Mouse (Mus musculus): ENCODE measurements around the gene Gm45716. TPM values are rescaled to one million over a fixed set of nuclear protein-coding genes. Genes with fewer than 3 reads are reported as not detected.

Gene Gm45716
- polyA plus RNA-seq (2016; fragmentation: Nextera tagmentation; extraction: Ambion mirVana): 18.4 and 20.0 TPM in 2 replicates

GRCm38 (mm10) chr11:90187441-90187840, at the start of gene Gm45716:
Gm45716 (plus strand) TSS chr11:90187683.
- no peak within 1 kb of the TSS for H3K4me3 ChIP-seq (replicated peaks)
- H3K36me3 ChIP-seq (replicated peaks): no peaks in the 10 kb centered on the region
- H3K4me1 ChIP-seq: no peaks in the 10 kb centered on the region
- H3K9ac ChIP-seq: no peak within 1 kb of the TSS
- ATAC-seq (ENCODE audit: low FRiP score): no peak
- 91% methylated on average over 7 of the region's 7 CpGs for WGBS
- H3K27me3 ChIP-seq: no peaks in the 10 kb centered on the region
- H3K4me2 ChIP-seq: no peak within 1 kb of the TSS
- H3K27ac ChIP-seq: no peak within 1 kb of the TSS
- H3K9me3 ChIP-seq: no peaks in the 10 kb centered on the region

- Histone ChIP-seq H3K27ac (no peak overlapping the region), H3K4me3 (replicated peaks) (no peak overlapping the region), H3K4me1 (no peaks in the 10 kb centered on the region), H3K4me2 (no peak overlapping the region), H3K36me3 (replicated peaks) (no peaks in the 10 kb centered on the region), H3K9me3 (no peaks in the 10 kb centered on the region), H3K27me3 (no peaks in the 10 kb centered on the region), H3K9ac (no peak overlapping the region)
- no peak for ATAC-seq (ENCODE audit: low FRiP score)
- 60% methylated on average over 4 of the region's 4 CpGs for WGBS
Observed at GRCm38 (mm10) chr11:90142393-90142792, 45.1 kb upstream of the Gm45716 start.

GRCm38 (mm10) chr11:90142936-90143335, 44.5 kb upstream of the Gm45716 start:
- Histone ChIP-seq H3K4me2 (no peak overlapping the region), H3K9ac (no peak overlapping the region), H3K4me3 (replicated peaks) (no peak overlapping the region), H3K27me3 (no peaks in the 10 kb centered on the region), H3K9me3 (no peaks in the 10 kb centered on the region), H3K4me1 (no peaks in the 10 kb centered on the region), H3K36me3 (replicated peaks) (no peaks in the 10 kb centered on the region), H3K27ac (no peak overlapping the region)
- ATAC-seq (ENCODE audit: low FRiP score): no peak
- 82% methylated on average over 4 of the region's 4 CpGs for WGBS

GRCm38 (mm10) chr11:90146086-90146860, 41.2 kb upstream of the Gm45716 start:
- Histone ChIP-seq H3K4me1 (no peaks in the 10 kb centered on the region), H3K27me3 (no peaks in the 10 kb centered on the region), H3K9me3 (no peaks in the 10 kb centered on the region), H3K4me2 (no peak overlapping the region), H3K4me3 (replicated peaks) (no peak overlapping the region), H3K27ac (no peak overlapping the region), H3K36me3 (replicated peaks) (no peaks in the 10 kb centered on the region), H3K9ac (no peak overlapping the region)
- ATAC-seq (ENCODE audit: low FRiP score): no peak
- WGBS: 93% methylated on average over 17 of the region's 17 CpGs

- no peaks in the 10 kb centered on the region for H3K9me3 ChIP-seq
- H3K27ac ChIP-seq: peak overlapping the region; percentile 5
- ATAC-seq (ENCODE audit: low FRiP score): no peak
- no peak overlapping the region for H3K9ac ChIP-seq
- peaks cover 12% of the 10 kb centered on the region for H3K4me1 ChIP-seq
- no peak overlapping the region for H3K4me3 ChIP-seq (replicated peaks)
- no peak overlapping the region for H3K4me2 ChIP-seq
- 41% methylated on average over 5 of the region's 5 CpGs for WGBS
- no peaks in the 10 kb centered on the region for H3K36me3 ChIP-seq (replicated peaks)
- H3K27me3 ChIP-seq: no peaks in the 10 kb centered on the region
Observed at GRCm38 (mm10) chr11:90155066-90155465, 32.4 kb upstream of the Gm45716 start.

GRCm38 (mm10) chr11:90155466-90155865, 32.0 kb upstream of the Gm45716 start:
- H3K9ac ChIP-seq: no peak overlapping the region
- H3K27me3 ChIP-seq: no peaks in the 10 kb centered on the region
- peaks cover 12% of the 10 kb centered on the region for H3K4me1 ChIP-seq
- WGBS: 0% methylated on average over 2 of the region's 2 CpGs
- peak overlapping the region; percentile 5 for H3K27ac ChIP-seq
- no peak overlapping the region for H3K4me2 ChIP-seq
- H3K4me3 ChIP-seq (replicated peaks): no peak overlapping the region
- H3K9me3 ChIP-seq: no peaks in the 10 kb centered on the region
- no peaks in the 10 kb centered on the region for H3K36me3 ChIP-seq (replicated peaks)
- no peak for ATAC-seq (ENCODE audit: low FRiP score)

- no peaks in the 10 kb centered on the region for H3K4me1 ChIP-seq
- no peak overlapping the region for H3K4me2 ChIP-seq
- H3K36me3 ChIP-seq (replicated peaks): no peaks in the 10 kb centered on the region
- H3K27ac ChIP-seq: no peak overlapping the region
- H3K4me3 ChIP-seq (replicated peaks): no peak overlapping the region
- 0 out of 2 replicates have a peak, but pooled peaks cover 5% of the 10 kb centered on the region for H3K27me3 ChIP-seq
- 30% methylated on average over 6 of the region's 6 CpGs for WGBS
- H3K9ac ChIP-seq: no peak overlapping the region
- no peaks in the 10 kb centered on the region for H3K9me3 ChIP-seq
- no peak for ATAC-seq (ENCODE audit: low FRiP score)
Observed at GRCm38 (mm10) chr11:90167771-90168170, 19.7 kb upstream of the Gm45716 start.

GRCm38 (mm10) chr11:90168338-90169065, 19.0 kb upstream of the Gm45716 start:
- Histone ChIP-seq H3K36me3 (replicated peaks) (no peaks in the 10 kb centered on the region), H3K4me2 (no peak overlapping the region), H3K27ac (no peak overlapping the region), H3K4me1 (no peaks in the 10 kb centered on the region), H3K9ac (no peak overlapping the region), H3K27me3 (0 out of 2 replicates have a peak, but pooled peaks cover 5% of the 10 kb centered on the region), H3K4me3 (replicated peaks) (no peak overlapping the region), H3K9me3 (no peaks in the 10 kb centered on the region)
- no peak for ATAC-seq (ENCODE audit: low FRiP score)
- 89% methylated on average over 10 of the region's 10 CpGs for WGBS

GRCm38 (mm10) chr11:90169200-90170013, 18.1 kb upstream of the Gm45716 start:
- peak; percentile 51; the same call in 1 of the 2 replicates for ATAC-seq (ENCODE audit: low FRiP score)
- Histone ChIP-seq H3K4me3 (replicated peaks) (peak overlapping the region; percentile 19; the same call in 1 of the 2 replicates), H3K36me3 (replicated peaks) (no peaks in the 10 kb centered on the region), H3K27me3 (0 out of 2 replicates have a peak, but pooled peaks cover 5% of the 10 kb centered on the region), H3K27ac (no peak overlapping the region), H3K9ac (no peak overlapping the region), H3K9me3 (no peaks in the 10 kb centered on the region), H3K4me1 (no peaks in the 10 kb centered on the region), H3K4me2 (peak overlapping the region; percentile 48)
- 58% methylated on average over 20 of the region's 20 CpGs for WGBS

GRCm38 (mm10) chr11:90170014-90170320, 17.5 kb upstream of the Gm45716 start:
- no peak overlapping the region for H3K27ac ChIP-seq
- 0 out of 2 replicates have a peak, but pooled peaks cover 5% of the 10 kb centered on the region for H3K27me3 ChIP-seq
- H3K4me3 ChIP-seq (replicated peaks): peak overlapping the region; percentile 19; the same call in 1 of the 2 replicates
- ATAC-seq (ENCODE audit: low FRiP score): peak; percentile 79; the same call in 1 of the 2 replicates
- H3K9ac ChIP-seq: no peak overlapping the region
- H3K9me3 ChIP-seq: no peaks in the 10 kb centered on the region
- no peaks in the 10 kb centered on the region for H3K36me3 ChIP-seq (replicated peaks)
- H3K4me1 ChIP-seq: no peaks in the 10 kb centered on the region
- whole genome bisulfite sequencing: 2% methylated on average over 7 of the region's 7 CpGs
- H3K4me2 ChIP-seq: peak overlapping the region; percentile 48

GRCm38 (mm10) chr11:90172331-90172730, 15.2 kb upstream of the Gm45716 start:
- Histone ChIP-seq H3K27me3 (0 out of 2 replicates have a peak, but pooled peaks cover 5% of the 10 kb centered on the region), H3K36me3 (replicated peaks) (no peaks in the 10 kb centered on the region), H3K4me2 (no peak overlapping the region), H3K9ac (no peak overlapping the region), H3K9me3 (no peaks in the 10 kb centered on the region), H3K4me1 (no peaks in the 10 kb centered on the region), H3K4me3 (replicated peaks) (no peak overlapping the region), H3K27ac (no peak overlapping the region)
- no peak for ATAC-seq (ENCODE audit: low FRiP score)
- WGBS: 81% methylated on average over 6 of the region's 6 CpGs
